Mouse (Mus musculus): Measurements from ENCODE around the gene Gm42420. TPM values are rescaled to one million over a fixed set of nuclear protein-coding genes. Genes with fewer than 3 reads are reported as not detected.

Gm42420 gene
- total RNA-seq (2017): 2.3 TPM in 1 of 2 replicates, not detected in the other

DNA sequence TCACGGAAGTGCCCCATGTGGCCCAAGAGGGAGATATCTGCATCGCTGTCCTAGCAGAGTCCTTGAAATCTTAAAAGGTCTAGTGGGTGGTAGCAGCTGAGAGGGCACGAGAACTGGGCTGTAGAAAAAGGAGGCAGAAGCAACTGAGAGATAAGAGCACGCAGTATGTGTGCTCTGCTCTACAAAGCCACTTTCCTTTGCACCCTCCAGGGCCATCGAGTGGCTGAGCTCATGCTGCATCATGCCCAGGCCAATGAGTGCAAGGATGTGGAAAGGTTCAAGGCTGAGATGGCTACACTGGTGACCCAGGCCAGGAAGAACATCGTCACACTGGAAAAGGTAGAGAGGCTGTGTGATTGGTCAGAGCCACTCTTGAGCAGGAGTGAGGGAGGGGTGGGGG, at the start of gene Gm42420:
TSS of gene Gm42420 (plus strand) at position 237 of the 400 bp plus-strand sequence.
- no peak for ATAC-seq (replicated peaks; ENCODE audit: low read depth, poor library complexity, severe bottlenecking)

- no peak for ATAC-seq (replicated peaks; ENCODE audit: low read depth, poor library complexity, severe bottlenecking)
Measured at GRCm38 (mm10) chr6:39536621-39537020, 48.9 kb upstream of the Gm42420 start.

DNA sequence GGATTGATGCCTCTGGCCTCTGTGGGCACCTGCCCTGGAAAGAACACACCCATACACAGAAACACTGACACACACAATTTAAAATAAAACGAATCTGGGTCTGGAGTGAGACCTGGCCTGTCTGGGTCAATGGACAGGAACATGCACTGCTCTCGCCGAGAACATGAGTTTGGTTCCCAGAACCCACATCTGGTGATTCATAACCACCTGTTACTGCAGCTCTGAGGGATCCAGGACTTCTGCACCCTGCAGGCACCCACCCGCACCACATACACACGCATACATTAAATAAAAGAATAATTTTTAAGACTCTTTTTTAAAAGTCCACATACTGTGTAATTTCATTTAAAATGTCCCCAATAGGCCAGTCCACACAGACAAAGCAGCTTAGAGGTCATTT, 48.3 kb upstream of the Gm42420 start:
- no peak for ATAC-seq (replicated peaks; ENCODE audit: low read depth, poor library complexity, severe bottlenecking)

DNA sequence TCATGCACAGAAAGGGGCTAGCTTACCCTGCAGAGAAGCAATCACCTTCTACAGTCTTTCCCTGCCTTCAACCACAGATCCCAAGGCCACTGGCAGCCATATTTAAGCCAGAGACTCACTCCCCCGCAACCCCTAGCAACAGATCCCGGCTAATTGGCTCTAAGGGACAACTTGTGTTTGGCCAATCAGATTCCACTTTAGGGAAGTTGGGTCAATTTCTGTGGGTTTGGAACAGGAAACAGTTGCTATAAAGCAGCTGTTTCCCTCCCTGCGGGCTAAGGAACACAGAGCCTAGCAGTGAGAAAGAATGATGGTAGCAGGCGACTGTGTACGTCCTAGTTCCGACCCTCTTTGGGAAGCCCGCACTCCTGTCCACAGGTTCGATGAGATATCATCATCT, 47.3 kb upstream of the Gm42420 start:
- ATAC-seq (replicated peaks; ENCODE audit: low read depth, poor library complexity, severe bottlenecking): peak; percentile 89

- peak; percentile 37 for ATAC-seq (replicated peaks; ENCODE audit: low read depth, poor library complexity, severe bottlenecking)
Measured at GRCm38 (mm10) chr6:39539679-39540155, 45.8 kb upstream of the Gm42420 start.

DNA sequence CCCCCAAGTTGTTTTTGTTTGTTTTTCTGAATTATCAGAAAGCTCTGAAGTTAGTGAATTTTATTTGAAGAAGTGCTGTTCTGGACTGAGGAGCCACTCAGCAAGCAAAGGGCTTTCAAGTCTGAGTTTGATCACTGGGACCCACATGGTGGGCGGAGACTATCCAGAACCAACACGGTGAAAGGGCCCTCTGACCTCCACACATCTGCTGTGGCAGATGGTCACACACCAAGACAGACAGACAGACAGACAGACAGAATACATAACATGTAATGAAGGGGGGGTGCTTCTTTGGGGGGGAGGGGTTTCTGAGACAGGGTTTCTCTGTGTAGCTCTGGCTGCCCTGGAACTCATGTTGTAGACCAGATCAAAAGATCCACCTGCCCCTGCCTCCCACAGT, 45.0 kb upstream of the Gm42420 start:
- ATAC-seq (replicated peaks; ENCODE audit: low read depth, poor library complexity, severe bottlenecking): no peak

GRCm38 (mm10) chr6:39542631-39543597, 42.6 kb upstream of the Gm42420 start:
- ATAC-seq (replicated peaks; ENCODE audit: low read depth, poor library complexity, severe bottlenecking): no peak

GRCm38 (mm10) chr6:39543769-39544420, 41.7 kb upstream of the Gm42420 start:
- ATAC-seq (replicated peaks; ENCODE audit: low read depth, poor library complexity, severe bottlenecking): no peak

GRCm38 (mm10) chr6:39545474-39545873, 40.1 kb upstream of the Gm42420 start:
- ATAC-seq (replicated peaks; ENCODE audit: low read depth, poor library complexity, severe bottlenecking): no peak

- ATAC-seq (replicated peaks; ENCODE audit: low read depth, poor library complexity, severe bottlenecking): no peak
Measured at GRCm38 (mm10) chr6:39548030-39548429, 37.5 kb upstream of the Gm42420 start.

- peak; percentile 62 for ATAC-seq (replicated peaks; ENCODE audit: low read depth, poor library complexity, severe bottlenecking)
Measured at GRCm38 (mm10) chr6:39551981-39552636, 33.4 kb upstream of the Gm42420 start.

DNA sequence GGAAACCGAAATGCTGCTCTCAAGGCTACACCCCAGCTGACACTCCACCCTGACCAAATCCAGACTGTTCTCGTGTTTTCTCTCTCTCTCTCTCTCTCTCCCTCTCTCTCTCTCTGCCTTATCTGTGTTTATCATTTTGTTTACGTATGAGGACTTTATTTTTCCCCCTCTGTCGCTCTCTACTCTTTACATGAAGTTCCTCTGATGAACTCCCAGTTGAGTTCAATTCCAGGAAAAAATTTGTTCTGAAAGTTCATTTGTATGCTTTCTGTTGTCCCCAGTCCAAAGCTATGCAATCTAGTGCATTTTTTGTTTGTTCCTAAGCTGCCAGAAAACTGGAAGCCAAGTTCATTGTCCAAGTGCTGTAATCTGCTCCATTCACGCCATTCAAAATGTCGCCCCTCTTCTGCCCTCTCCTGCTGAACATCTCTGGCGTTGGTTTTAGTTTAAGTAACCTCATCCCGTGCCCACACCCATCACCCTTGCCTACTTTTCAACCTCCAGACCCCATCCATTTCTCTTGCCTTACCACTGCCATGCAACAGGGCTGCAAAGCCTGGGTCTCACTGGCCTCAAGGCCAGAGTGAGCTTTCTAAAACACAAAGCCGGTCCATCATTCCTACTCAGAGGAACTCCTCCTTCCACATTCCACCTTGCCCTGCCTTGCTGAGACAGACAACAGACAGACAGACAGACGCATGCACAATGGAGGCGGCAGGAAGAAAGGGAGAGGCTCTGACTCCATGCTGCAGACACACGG, 30.5 kb upstream of the Gm42420 start:
- no peak for ATAC-seq (replicated peaks; ENCODE audit: low read depth, poor library complexity, severe bottlenecking)

GRCm38 (mm10) chr6:39555648-39555945, 30.0 kb upstream of the Gm42420 start:
- no peak for ATAC-seq (replicated peaks; ENCODE audit: low read depth, poor library complexity, severe bottlenecking)

- peak; percentile 53 for ATAC-seq (replicated peaks; ENCODE audit: low read depth, poor library complexity, severe bottlenecking)
Measured at GRCm38 (mm10) chr6:39556900-39557659, 28.5 kb upstream of the Gm42420 start.

GRCm38 (mm10) chr6:39557723-39558261, 27.8 kb upstream of the Gm42420 start, which contains the start of gene Dennd2a:
TSS of gene Dennd2a (minus strand) at chr6:39557867.
- ATAC-seq (replicated peaks; ENCODE audit: low read depth, poor library complexity, severe bottlenecking): peak; percentile 41

- ATAC-seq (replicated peaks; ENCODE audit: low read depth, poor library complexity, severe bottlenecking): no peak
Measured at GRCm38 (mm10) chr6:39559276-39559939, 26.1 kb upstream of the Gm42420 start.

DNA sequence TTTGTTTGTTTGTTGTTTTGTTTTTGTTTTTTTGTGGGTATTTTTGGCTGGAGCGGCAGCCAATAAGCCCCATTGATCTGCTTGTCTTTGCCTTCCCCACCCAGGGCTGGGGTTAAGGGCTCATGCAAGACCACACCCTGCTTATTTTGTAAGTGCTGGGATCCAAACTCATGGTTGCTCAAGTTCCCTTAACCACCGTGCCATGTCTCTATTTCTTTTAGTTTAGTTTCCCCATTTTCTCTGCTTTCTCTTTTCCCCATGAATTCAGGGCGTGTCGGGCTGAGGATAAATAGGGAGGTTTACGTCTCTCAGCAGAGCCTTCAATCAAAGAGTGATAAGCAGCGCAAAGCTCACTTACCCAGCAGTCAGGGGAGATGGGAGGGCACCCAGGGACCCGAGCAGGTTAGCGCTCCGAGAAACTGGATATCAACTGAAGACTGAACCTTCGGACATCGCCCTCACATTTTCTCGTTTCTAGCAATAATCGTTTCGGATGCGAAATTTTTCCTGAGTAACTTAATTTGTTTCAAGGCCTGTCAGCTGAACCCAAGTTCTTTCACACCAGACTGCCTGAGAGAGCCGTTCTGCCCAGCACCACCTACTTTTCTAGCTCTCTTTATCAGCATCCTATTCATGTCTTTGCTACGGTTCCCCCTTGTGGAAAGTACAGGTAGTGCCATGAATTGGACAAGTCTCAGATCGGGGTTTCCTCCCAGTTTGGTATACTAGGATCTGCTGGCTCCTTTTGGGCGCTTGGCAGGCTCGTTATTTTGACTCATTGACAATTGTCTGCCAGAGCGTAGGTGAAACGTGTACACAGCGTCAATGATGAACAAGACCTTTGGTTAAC, 23.2 kb upstream of the Gm42420 start:
- ATAC-seq (replicated peaks; ENCODE audit: low read depth, poor library complexity, severe bottlenecking): peak; percentile 91

DNA sequence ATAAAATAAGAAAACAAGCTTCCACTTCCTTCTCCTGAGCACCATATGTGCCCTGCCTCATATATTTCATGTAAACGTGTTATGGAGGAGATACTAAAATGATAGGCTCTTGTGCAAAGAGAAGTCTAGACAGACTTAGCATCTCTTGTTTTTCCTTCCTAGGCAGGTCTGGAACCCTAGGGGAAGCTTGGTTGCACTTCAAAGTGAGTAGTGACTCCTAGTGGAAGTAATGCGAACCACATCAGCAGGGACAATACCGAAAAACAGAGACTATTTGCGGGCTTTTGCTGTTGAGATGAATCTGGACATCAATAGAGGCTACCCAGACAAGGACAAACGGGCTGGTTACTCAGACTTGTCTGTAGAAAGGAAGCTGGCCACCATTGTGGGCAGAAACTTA, 18.0 kb upstream of the Gm42420 start:
- ATAC-seq (replicated peaks; ENCODE audit: low read depth, poor library complexity, severe bottlenecking): peak; percentile 80
